Mouse (Mus musculus) liver, embryonic 13.5 days (tissue): ENCODE data around the gene Clta. TPM values are rescaled to one million over a fixed set of nuclear protein-coding genes. Genes with fewer than 3 reads are reported as not detected.

Experiments used
- ATAC-seq: fragments of 200-750 bp; cut with Nextera tagmentation; 2 replicates; pipeline ENCODE4 v1.8.0; 2017; ENCODE audit warnings: low read depth, mild to moderate bottlenecking, moderate number of reproducible peaks, moderate library complexity
- DNase-seq: peaks from one replicate; pipeline ENCODE4 v3.0.0; 2022
- H3K27ac ChIP-seq: fragments of 300-500 bp; sonication (generic); 2 replicates; pipeline ENCODE4 v1.5.1; 2015; ENCODE audit warnings: moderate library complexity, mild to moderate bottlenecking, inconsistent platforms
- H3K27me3 ChIP-seq: fragments of 300-500 bp; sonication (generic); 2 replicates; pipeline ENCODE4 v1.6.1; 2015; ENCODE audit warnings: mild to moderate bottlenecking, inconsistent platforms
- H3K36me3 ChIP-seq: fragments of 300-500 bp; sonication (generic); 2 replicates; pipeline ENCODE4 v1.6.1; 2015; ENCODE audit warnings: mild to moderate bottlenecking, inconsistent platforms
- H3K4me1 ChIP-seq: fragments of 300-500 bp; sonication (generic); replicated peaks from 2 replicates; pipeline ENCODE4 v1.6.1; 2015; ENCODE audit warnings: inconsistent platforms
- H3K4me2 ChIP-seq: fragments of 300-500 bp; sonication (generic); 2 replicates; pipeline ENCODE4 v1.6.1; 2015; ENCODE audit warnings: inconsistent platforms, mild to moderate bottlenecking, moderate library complexity
- H3K4me3 ChIP-seq: fragments of 300-500 bp; sonication (generic); replicated peaks from 2 replicates; pipeline ENCODE4 v1.5.1; 2015; ENCODE audit warnings: mild to moderate bottlenecking, inconsistent platforms
- H3K9ac ChIP-seq: fragments of 300-500 bp; sonication (generic); 2 replicates; pipeline ENCODE4 v1.6.1; 2015; ENCODE audit warnings: mild to moderate bottlenecking, inconsistent platforms
- H3K9me3 ChIP-seq: fragments of 300-500 bp; sonication (generic); replicated peaks from 2 replicates; pipeline ENCODE4 v1.6.1; 2016; ENCODE audit warnings: inconsistent platforms
- WGBS: fragments of 180-500 bp; shearing (Covaris S2); methylation state at CpG from one replicate; pipeline ENCODE4 v1.1.7; 2015; ENCODE audit not compliant: insufficient replicate concordance; 5-methylcytosine and 5-hydroxymethylcytosine counted together
- polyA plus RNA-seq: library from polyadenylated mRNA; unstranded; fragments of >200 nt; fragmentation: Nextera tagmentation; extraction: Ambion mirVana; gene quantifications from 2 replicates; pipeline ENCODE4 v1.2.1, GENCODE M21; 2015

Gene Clta
- polyA plus RNA-seq, 1 experiment from 2014 or later = 164 TPM

GRCm38 (mm10) chr4:43981251-43981650 lies 23.0 kb upstream of the Clta start:
- Histone ChIP-seq H3K9me3 (no peaks in the 10 kb centered on the region), H3K4me1 (peaks cover 41% of the 10 kb centered on the region), H3K36me3 (peaks cover 10% of the 10 kb centered on the region), H3K4me3 (no peak overlapping the region), H3K9ac (no peak overlapping the region), H3K4me2 (no peak overlapping the region), H3K27ac (no peak overlapping the region; the same call in 1 of the 2 replicates), H3K27me3 (no peaks in the 10 kb centered on the region)
- WGBS = 65% methylated on average over 7 of the region's 7 CpGs
- no peak for ATAC-seq
- DNase-seq = no peak

DNA sequence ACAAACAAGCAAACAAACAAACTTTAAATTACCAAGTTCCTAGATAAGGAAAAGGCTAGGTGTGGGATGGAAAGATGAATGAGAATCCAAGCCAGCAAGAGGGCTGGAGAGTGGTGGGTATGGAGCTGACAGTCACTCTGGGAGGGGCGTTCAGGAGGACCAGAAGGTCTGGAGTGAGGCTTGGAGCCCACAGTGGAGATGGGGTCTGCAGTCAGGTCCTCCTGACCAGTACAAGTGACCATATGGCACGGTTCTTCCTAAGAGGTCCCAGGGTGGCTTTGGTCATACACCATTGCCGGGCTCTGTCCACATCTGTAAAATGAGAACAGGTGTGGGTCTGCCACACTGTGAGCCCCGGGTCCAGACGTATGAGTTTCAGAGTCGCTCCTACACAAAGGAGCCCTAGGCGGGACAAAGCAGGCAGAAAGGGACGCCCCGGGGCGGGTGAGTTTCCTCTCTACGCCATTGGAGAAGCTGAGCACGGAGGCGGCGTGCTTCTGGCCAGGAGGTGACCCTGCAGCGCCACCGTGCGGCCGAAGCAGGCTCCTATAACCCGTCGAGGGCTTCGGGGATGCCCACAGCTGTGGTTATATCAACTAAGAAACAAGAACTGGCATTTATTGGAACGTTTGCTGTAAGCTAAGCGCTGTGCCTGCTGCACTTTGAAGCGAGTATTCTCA lies 22.1 kb upstream of the Clta start:
- Histone ChIP-seq H3K4me3 (peak overlapping the region; percentile 43), H3K27ac (peak overlapping the region; percentile 62), H3K4me2 (peak overlapping the region; percentile 69), H3K27me3 (no peaks in the 10 kb centered on the region), H3K36me3 (peaks cover 9% of the 10 kb centered on the region), H3K9ac (peak overlapping the region; percentile 71), H3K9me3 (no peaks in the 10 kb centered on the region), H3K4me1 (peaks cover 36% of the 10 kb centered on the region)
- peak; percentile 90 for ATAC-seq
- 2% methylated on average over 24 of the region's 24 CpGs for WGBS
- peak; percentile 85 for DNase-seq

DNA sequence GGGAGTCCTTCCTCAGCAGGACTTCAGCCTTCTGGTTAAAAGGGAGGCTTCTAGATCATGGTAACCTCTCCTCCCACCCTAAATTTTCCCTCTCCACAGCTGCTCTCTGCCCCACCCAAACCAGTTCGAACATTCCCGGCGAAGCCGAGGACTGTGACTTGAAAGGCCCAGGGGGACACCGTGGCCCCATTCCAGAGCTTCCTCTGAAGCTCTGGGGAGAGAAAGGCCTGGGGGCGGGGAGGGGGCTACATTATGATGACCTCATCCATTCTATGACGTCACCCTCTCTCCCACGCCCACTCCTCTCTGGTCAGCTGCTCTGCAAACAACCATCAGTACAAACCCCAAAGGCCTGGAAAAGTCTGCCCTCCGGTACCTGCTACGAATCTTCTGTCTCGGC lies 21.1 kb upstream of the Clta start, which contains the start of gene Ccin:
Ccin (plus strand) TSS at position 303 of the 400 bp plus-strand sequence.
- peak within 1 kb of the TSS; percentile 71 for H3K9ac ChIP-seq
- H3K4me2 ChIP-seq = peak within 1 kb of the TSS; percentile 69
- H3K4me3 ChIP-seq = peak within 1 kb of the TSS; percentile 43
- no peaks in the 10 kb centered on the region for H3K9me3 ChIP-seq
- H3K27ac ChIP-seq = peak within 1 kb of the TSS; percentile 62
- 79% methylated on average over 11 of the region's 11 CpGs for WGBS
- DNase-seq (no peak), ATAC-seq (no peak)
- H3K36me3 ChIP-seq = peaks cover 4% of the 10 kb centered on the region; the same call in 1 of the 2 replicates
- H3K27me3 ChIP-seq = no peaks in the 10 kb centered on the region
- H3K4me1 ChIP-seq = peaks cover 31% of the 10 kb centered on the region

GRCm38 (mm10) chr4:43983756-43984155 lies 20.5 kb upstream of the Clta start:
- DNase-seq = no peak
- WGBS = 86% methylated on average over 22 of the region's 22 CpGs

GRCm38 (mm10) chr4:43984326-43984725 lies 19.9 kb upstream of the Clta start:
- Histone ChIP-seq H3K9ac (no peak overlapping the region), H3K27me3 (no peaks in the 10 kb centered on the region), H3K4me1 (peaks cover 22% of the 10 kb centered on the region), H3K36me3 (no peaks in the 10 kb centered on the region), H3K4me3 (no peak overlapping the region), H3K4me2 (no peak overlapping the region), H3K9me3 (no peaks in the 10 kb centered on the region), H3K27ac (no peak overlapping the region)
- 86% methylated on average over 19 of the region's 19 CpGs for WGBS
- no peak for ATAC-seq
- no peak for DNase-seq

More at GRCm38 (mm10) chr4:43983756-43984155, 20.5 kb upstream of the Clta start:
- ATAC-seq = no peak
- Histone ChIP-seq H3K4me2 (no peak overlapping the region), H3K9me3 (no peaks in the 10 kb centered on the region), H3K27me3 (no peaks in the 10 kb centered on the region), H3K4me3 (no peak overlapping the region), H3K4me1 (peaks cover 25% of the 10 kb centered on the region), H3K36me3 (no peaks in the 10 kb centered on the region), H3K27ac (no peak overlapping the region), H3K9ac (no peak overlapping the region)

- Histone ChIP-seq H3K36me3 (no peaks in the 10 kb centered on the region), H3K9me3 (no peaks in the 10 kb centered on the region)
- DNase-seq = no peak
Measured at GRCm38 (mm10) chr4:43988976-43989375, 15.3 kb upstream of the Clta start.

GRCm38 (mm10) chr4:43993072-43993471 lies 11.2 kb upstream of the Clta start:
- ATAC-seq (no peak), DNase-seq (no peak)
- Histone ChIP-seq H3K36me3 (no peaks in the 10 kb centered on the region), H3K27me3 (no peaks in the 10 kb centered on the region), H3K4me2 (no peak overlapping the region), H3K4me1 (no peaks in the 10 kb centered on the region), H3K27ac (no peak overlapping the region), H3K9ac (no peak overlapping the region), H3K9me3 (no peaks in the 10 kb centered on the region), H3K4me3 (no peak overlapping the region)
- 84% methylated on average over 11 of the region's 11 CpGs for WGBS

More at GRCm38 (mm10) chr4:43988976-43989375, 15.3 kb upstream of the Clta start:
- H3K4me1 ChIP-seq = no peaks in the 10 kb centered on the region
- H3K4me2 ChIP-seq = no peak overlapping the region
- H3K4me3 ChIP-seq = no peak overlapping the region
- ATAC-seq = no peak
- H3K27me3 ChIP-seq = no peaks in the 10 kb centered on the region
- no peak overlapping the region for H3K27ac ChIP-seq
- no peak overlapping the region for H3K9ac ChIP-seq
- 67% methylated on average over 3 of the region's 3 CpGs for WGBS

DNA sequence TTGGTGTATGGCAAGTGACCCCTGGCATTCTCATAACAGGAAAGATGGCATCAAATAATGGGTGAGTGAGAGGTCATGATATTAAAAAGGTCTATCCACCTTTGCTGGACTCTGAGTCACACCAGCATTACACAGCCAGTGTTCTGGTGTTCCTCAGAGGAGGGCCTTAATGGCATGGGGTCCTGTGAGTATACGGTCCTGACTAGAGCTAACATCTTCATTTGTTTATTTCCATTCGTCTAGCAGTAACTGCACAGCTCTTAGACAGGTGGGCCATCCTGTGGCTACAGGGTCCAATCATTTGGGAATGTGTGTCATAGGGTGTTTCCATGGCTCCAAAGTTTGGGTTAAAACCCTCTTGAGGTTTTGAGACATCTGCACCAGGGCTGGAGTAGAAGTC lies 9.9 kb upstream of the Clta start:
- 72% methylated on average over 2 of the region's 2 CpGs for WGBS
- Histone ChIP-seq H3K4me3 (no peak overlapping the region), H3K36me3 (no peaks in the 10 kb centered on the region), H3K27me3 (no peaks in the 10 kb centered on the region), H3K4me2 (no peak overlapping the region), H3K4me1 (no peaks in the 10 kb centered on the region), H3K27ac (no peak overlapping the region), H3K9ac (no peak overlapping the region), H3K9me3 (no peaks in the 10 kb centered on the region)
- ATAC-seq = no peak
- DNase-seq = no peak

DNA sequence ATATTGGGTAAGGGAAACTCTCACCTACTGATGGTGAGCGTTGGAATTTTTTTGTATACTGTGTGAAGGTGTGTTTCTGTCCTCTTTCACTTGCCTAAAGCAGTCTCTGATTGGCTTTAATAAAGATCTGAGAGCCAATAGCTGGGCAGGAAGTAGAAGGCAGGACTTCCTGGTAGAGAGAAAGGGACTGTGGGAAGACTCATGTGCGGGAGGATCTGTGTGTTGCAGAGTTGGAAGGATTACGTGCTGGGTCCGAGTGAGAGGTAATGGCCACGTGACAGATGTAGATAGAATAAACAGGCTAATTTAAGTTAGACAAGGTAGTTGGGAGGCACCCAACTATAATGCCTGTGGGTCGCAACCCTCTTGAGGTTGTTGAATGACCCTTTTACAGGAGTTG lies 630 bp upstream of the Clta start:
- Histone ChIP-seq H3K27me3 (no peaks in the 10 kb centered on the region), H3K9me3 (no peaks in the 10 kb centered on the region), H3K4me3 (peak overlapping the region; percentile 54), H3K36me3 (peaks cover 3% of the 10 kb centered on the region), H3K4me2 (peak overlapping the region; percentile 68), H3K4me1 (peaks cover 43% of the 10 kb centered on the region), H3K27ac (peak overlapping the region; percentile 96), H3K9ac (peak overlapping the region; percentile 73)
- WGBS = 27% methylated on average over 6 of the region's 6 CpGs
- peak; percentile 52 for DNase-seq
- ATAC-seq = peak; percentile 82

- peak overlapping the region; percentile 68 for H3K4me2 ChIP-seq
- 54% methylated on average over 3 of the region's 3 CpGs for WGBS
Measured at GRCm38 (mm10) chr4:44004623-44005409, 564 bp downstream of the Clta start.

GRCm38 (mm10) chr4:44010176-44010575 lies 5.9 kb downstream of the Clta start:
- H3K9ac ChIP-seq = no peak overlapping the region
- ATAC-seq (no peak), DNase-seq (no peak)
- H3K4me3 ChIP-seq = no peak overlapping the region
- H3K4me1 ChIP-seq = peaks cover 51% of the 10 kb centered on the region
- H3K36me3 ChIP-seq = peaks cover 8% of the 10 kb centered on the region
- no peak overlapping the region for H3K27ac ChIP-seq
- H3K27me3 ChIP-seq = no peaks in the 10 kb centered on the region
- WGBS = 84% methylated on average over 1 of the region's 1 CpGs
- no peaks in the 10 kb centered on the region for H3K9me3 ChIP-seq
- no peak overlapping the region for H3K4me2 ChIP-seq

More at GRCm38 (mm10) chr4:44004623-44005409, 564 bp downstream of the Clta start:
- peaks cover 43% of the 10 kb centered on the region for H3K4me1 ChIP-seq
- H3K36me3 ChIP-seq = peaks cover 3% of the 10 kb centered on the region
- peak overlapping the region; percentile 96 for H3K27ac ChIP-seq
- H3K27me3 ChIP-seq = no peaks in the 10 kb centered on the region
- no peak for DNase-seq
- H3K9ac ChIP-seq = peak overlapping the region; percentile 73
- peak; percentile 32; the same call in 1 of the 2 replicates for ATAC-seq
- H3K9me3 ChIP-seq = no peaks in the 10 kb centered on the region
- H3K4me3 ChIP-seq = peak overlapping the region; percentile 54
